Comparison of ENCODE assay signal across 9 mouse cellular contexts in the genomic region with DNA sequence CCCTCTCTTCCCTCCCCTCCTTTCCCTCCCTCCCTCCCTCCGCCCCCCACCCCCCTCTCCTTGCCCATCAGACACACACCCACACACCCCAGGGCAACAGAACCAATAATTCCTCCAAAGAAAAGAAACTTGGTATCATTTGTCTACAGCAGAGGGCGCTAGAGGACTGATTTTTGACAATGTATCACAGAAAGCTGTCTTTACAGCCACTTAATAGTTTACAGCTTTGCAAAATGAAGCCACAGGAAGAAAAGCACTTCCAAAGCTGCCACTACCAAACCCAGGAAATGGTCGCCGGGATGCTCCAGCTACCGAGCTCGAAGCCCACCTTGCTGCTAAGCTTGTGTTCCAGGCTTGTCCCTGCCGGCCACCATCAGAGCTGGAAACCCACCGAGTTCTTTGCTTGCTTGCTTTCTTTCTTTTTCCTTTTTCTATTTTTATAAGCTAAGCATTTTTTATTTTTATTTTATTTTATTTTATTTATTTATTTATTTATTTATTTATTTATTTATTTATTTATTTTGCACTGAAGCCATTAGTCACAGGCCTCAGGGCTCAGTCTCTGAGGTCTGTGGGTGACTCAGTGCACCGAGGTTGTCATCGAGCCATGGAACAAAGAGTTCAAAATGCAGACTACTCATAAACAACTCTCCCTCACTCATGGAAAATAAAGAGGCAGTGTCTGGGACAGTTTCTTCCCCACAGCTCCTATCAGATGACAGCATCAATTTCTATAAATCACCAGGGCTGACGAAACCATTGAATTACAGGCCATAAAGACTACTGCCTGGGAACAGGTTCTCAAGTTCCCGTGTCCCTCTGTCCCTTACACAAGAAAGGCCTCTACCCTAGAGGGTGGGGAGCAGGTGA.
DNase-seq lines count a peak whose midpoint lies in the region; ATAC-seq and TF ChIP-seq lines count a peak whose summit lies in the region.
"Had no signal": no experiment of that assay in that cellular context is flagged by ENCODE, and none has a peak within 500 bp of the region (broad histone marks: within the 10 kb centered on the region; RNA-seq: fewer than 3 reads in every experiment).

No protein-coding gene starts in this region.

- no peak overlapping the region for H3K4me2 ChIP-seq in heart, embryonic 11.5 days
- H3K4me2 ChIP-seq in midbrain, postnatal 0 days (ENCODE audit: low read depth, low read length, poor library complexity, severe bottlenecking): no peak overlapping the region
- H3K4me2 ChIP-seq: neural tube, embryonic 12.5 days had no signal

- no peak overlapping the region for H3K27ac ChIP-seq in heart, adult 2 months
- no peak overlapping the region for H3K27ac ChIP-seq in heart, embryonic 11.5 days (ENCODE audit: low read depth, low read length)
- no peak overlapping the region for H3K27ac ChIP-seq in midbrain, postnatal 0 days (ENCODE audit: low read depth, low read length)
- H3K27ac ChIP-seq: neural tube, embryonic 12.5 days had no signal

- no peaks in the 10 kb centered on the region for H3K9me3 ChIP-seq in heart, embryonic 11.5 days (replicated peaks; ENCODE audit: control insufficient read depth, low read length)
- H3K9me3 ChIP-seq in E14TG2a.4 (ENCODE audit: low read length): no peaks in the 10 kb centered on the region
- no peaks in the 10 kb centered on the region for H3K9me3 ChIP-seq in midbrain, postnatal 0 days (ENCODE audit: low read length)
- H3K9me3 ChIP-seq: neural tube, embryonic 12.5 days had no signal

- 48% methylated on average over 11 of the region's 12 CpGs for WGBS in heart, adult 2 months
- WGBS in heart, embryonic 11.5 days (ENCODE audit: insufficient replicate concordance): 51% methylated on average over 11 of the region's 12 CpGs
- 55% methylated on average over 11 of the region's 12 CpGs for WGBS in midbrain, postnatal 0 days

- TF ChIP-seq CTCF in heart, adult 2 months (IDR thresholded peaks at IDR 0.05): peak; percentile 68
- peak; percentile 52 for TF ChIP-seq CTCF in E14TG2a.4 (conservative IDR thresholded peaks at IDR 0.05; ENCODE audit: low read length)
- peak; percentile 81 for TF ChIP-seq CTCF in midbrain, postnatal 0 days (IDR thresholded peaks at IDR 0.05)

- ATAC-seq in heart, embryonic 11.5 days (replicated peaks; ENCODE audit: insufficient number of reproducible peaks, low FRiP score, low TSS enrichment): no peak
- no peak for ATAC-seq in midbrain, postnatal 0 days (ENCODE audit: low FRiP score)
- no peak for ATAC-seq in erythroblast, adult 5-6 weeks (replicated peaks; ENCODE audit: low FRiP score, poor library complexity, severe bottlenecking)

- peaks cover 2% of the 10 kb centered on the region for H3K4me1 ChIP-seq in heart, adult 2 months (ENCODE audit: control insufficient read depth, insufficient read depth, low read length)
- H3K4me1 ChIP-seq in heart, embryonic 11.5 days (ENCODE audit: control insufficient read depth, insufficient read depth, low read length): no peaks in the 10 kb centered on the region
- H3K4me1 ChIP-seq in E14TG2a.4 (replicated peaks; ENCODE audit: low read depth, low read length): peaks cover 12% of the 10 kb centered on the region
- H3K4me1 ChIP-seq in midbrain, postnatal 0 days (ENCODE audit: insufficient read depth, low read length): no peaks in the 10 kb centered on the region

- no peak overlapping the region for H3K4me3 ChIP-seq in heart, adult 2 months
- no peak overlapping the region for H3K4me3 ChIP-seq in heart, embryonic 11.5 days (ENCODE audit: low read depth, low read length)
- H3K4me3 ChIP-seq in E14TG2a.4 (replicated peaks; ENCODE audit: low read length): no peak overlapping the region
- no peak overlapping the region for H3K4me3 ChIP-seq in midbrain, postnatal 0 days (ENCODE audit: low read depth, low read length)
- H3K4me3 ChIP-seq: neural tube, embryonic 12.5 days had no signal

- H3K9ac ChIP-seq in heart, adult 2 months (ENCODE audit: low read depth, low read length): no peak overlapping the region
- H3K9ac ChIP-seq in heart, embryonic 11.5 days (ENCODE audit: low read depth, low read length): no peak overlapping the region
- no peak overlapping the region for H3K9ac ChIP-seq in midbrain, postnatal 0 days (replicated peaks; ENCODE audit: low read length, poor library complexity, severe bottlenecking)
- H3K9ac ChIP-seq: neural tube, embryonic 12.5 days had no signal

- no peak for DNase-seq in heart, adult 2 months
- DNase-seq in c-Kit-positive CD71-positive TER-119-positive erythroid progenitor cells, embryonic 14.5 days (ENCODE audit: low spot score): peak; percentile 48
- peak; percentile 68 to 86 for DNase-seq in heart, postnatal 10 days
- peak; percentile 81 for DNase-seq in layer of hippocampus, adult 9-10 months (ENCODE audit: low spot score)
- DNase-seq in midbrain, postnatal 0 days (ENCODE audit: low spot score): peak; percentile 87

- no peaks in the 10 kb centered on the region for H3K27me3 ChIP-seq in heart, adult 2 months (ENCODE audit: control insufficient read depth, insufficient read depth, low read length)
- H3K27me3 ChIP-seq in heart, embryonic 11.5 days (ENCODE audit: control insufficient read depth, insufficient read depth, low read length): peaks cover 12% of the 10 kb centered on the region
- peaks cover 25% of the 10 kb centered on the region for H3K27me3 ChIP-seq in E14TG2a.4 (ENCODE audit: insufficient read depth, low read length)
- no peaks in the 10 kb centered on the region; the same call in 1 of the 2 replicates for H3K27me3 ChIP-seq in midbrain, postnatal 0 days (ENCODE audit: insufficient read depth, low read length)
- H3K27me3 ChIP-seq: neural tube, embryonic 12.5 days had no signal

- H3K36me3 ChIP-seq in heart, adult 2 months (ENCODE audit: control insufficient read depth, insufficient read depth, low read length): no peaks in the 10 kb centered on the region
- no peaks in the 10 kb centered on the region for H3K36me3 ChIP-seq in heart, embryonic 11.5 days (ENCODE audit: control insufficient read depth, insufficient read depth, low read length)
- peaks cover 16% of the 10 kb centered on the region for H3K36me3 ChIP-seq in E14TG2a.4 (ENCODE audit: insufficient read depth, low read length)
- no peaks in the 10 kb centered on the region for H3K36me3 ChIP-seq in midbrain, postnatal 0 days (ENCODE audit: insufficient read depth, low read length)
- H3K36me3 ChIP-seq: neural tube, embryonic 12.5 days had no signal

- intact Hi-C loops in heart, adult 2 months (cut with DNase I): loop anchor here (2.0 kb wide), 2 partner anchors 331 to 445 kb away; no protein-coding TSS in a partner anchor
- intact Hi-C loops in heart, postnatal 10 days (cut with DNase I): loop anchor here (10.0 kb wide), 1 partner anchor 703 kb away; no protein-coding TSS in a partner anchor

- no peaks in the 10 kb centered on the region for H3K79me2 ChIP-seq in heart, adult 2 months (replicated peaks; ENCODE audit: control insufficient read depth, insufficient read depth, low read length)

- TF ChIP-seq EP300 in heart, adult 2 months (IDR thresholded peaks at IDR 0.05; ENCODE audit: insufficient read depth, low read depth, low read length): no peak

- no peak for TF ChIP-seq POLR2A in heart, adult 2 months (IDR thresholded peaks at IDR 0.05; ENCODE audit: insufficient read depth, low read depth, low read length)

Comparison
In these comparisons a context has a peak if more than half of its experiments do, and no peak if none do; other contexts are left out.
1. DNase-seq: peak in c-Kit-positive CD71-positive TER-119-positive erythroid progenitor cells, embryonic 14.5 days (single experiment), heart, postnatal 10 days (2 of 2), layer of hippocampus, adult 9-10 months (single experiment) and midbrain, postnatal 0 days (single experiment); none in heart, adult 2 months (0 of 2).
2. Peak in every context shown above with its lines, with median percentiles within 50 percentile points of each other: CTCF ChIP-seq.